Mouse (Mus musculus) myocyte (in vitro differentiated cells): ENCODE measurements at regions not wholly inside any gene's neighbourhood (a gene's known extent, or its start where the extent isn't known, plus 50 kb on each side); places are given as distances from the start of the nearest gene placed in this dataset.

Source experiments
- H3K27me3 ChIP-seq: one replicate; pipeline ENCODE4 v1.6.1; 2011; ENCODE audit not compliant: control insufficient read depth, insufficient read depth, insufficient read length
- H3K36me3 ChIP-seq: one replicate; pipeline ENCODE4 v1.6.1; 2011; ENCODE audit not compliant: control insufficient read depth, insufficient read depth
- H3K4me2 ChIP-seq: one replicate; pipeline ENCODE4 v1.6.1; 2011; ENCODE audit warnings: low read depth, control low read depth
- H3K4me3 ChIP-seq: one replicate; pipeline ENCODE4 v1.5.1; 2011; ENCODE audit warnings: mild to moderate bottlenecking, control low read depth, moderate library complexity
- H3K79me2 ChIP-seq: one replicate; pipeline ENCODE4 v1.6.1; 2011; ENCODE audit not compliant: control insufficient read depth, insufficient read depth
- H3ac ChIP-seq: one replicate; pipeline ENCODE4 v1.6.1; 2011; ENCODE audit not compliant: control insufficient read depth, insufficient read length
- CEBPB ChIP-seq: IDR thresholded peaks from 2 replicates; pipeline ENCODE4 v1.6.1; 2011; ENCODE audit warnings: mild to moderate bottlenecking, moderate library complexity; ENCODE audit not compliant: poor library complexity, insufficient read depth, severe bottlenecking
- E2F4 ChIP-seq: IDR thresholded peaks from one replicate; pipeline ENCODE4 v1.6.1; 2011; ENCODE audit warnings: mild to moderate bottlenecking, control low read depth, moderate library complexity; ENCODE audit not compliant: insufficient read depth
- MAX ChIP-seq: IDR thresholded peaks from one replicate; pipeline ENCODE4 v1.6.1; 2011; ENCODE audit warnings: low read depth, mild to moderate bottlenecking, control low read depth
- MYOD1 ChIP-seq, 3 experiments: IDR thresholded peaks; one replicate each; pipeline ENCODE4 v1.6.1; 2011; ENCODE audit warnings: control low read depth in 2 of 3, low read depth in 2 of 3, mild to moderate bottlenecking in 2 of 3, moderate library complexity in 1 of 3; ENCODE audit not compliant: insufficient read length in 2 of 3, control insufficient read depth in 1 of 3
- MYOG ChIP-seq, 3 experiments: IDR thresholded peaks; one replicate each; pipeline ENCODE4 v1.6.1; 2011; ENCODE audit warnings: control low read depth in 2 of 3, low read depth in 2 of 3, mild to moderate bottlenecking in 2 of 3; ENCODE audit not compliant: insufficient read length in 2 of 3, control insufficient read depth in 1 of 3, insufficient read depth in 1 of 3
- POLR2A ChIP-seq: IDR thresholded peaks from one replicate; pipeline ENCODE4 v1.6.1; 2011; ENCODE audit warnings: low read depth, mild to moderate bottlenecking, control low read depth, moderate library complexity; ENCODE audit not compliant: insufficient read length
- POLR2AphosphoS2 ChIP-seq: IDR thresholded peaks from one replicate; pipeline ENCODE4 v1.6.1; 2011; ENCODE audit warnings: low read depth, control low read depth; ENCODE audit not compliant: insufficient read length
- REST ChIP-seq: IDR thresholded peaks from one replicate; pipeline ENCODE4 v1.6.1; 2011; ENCODE audit warnings: mild to moderate bottlenecking, control low read depth, moderate library complexity; ENCODE audit not compliant: insufficient read depth, insufficient read length
- SRF ChIP-seq: IDR thresholded peaks from one replicate; pipeline ENCODE4 v1.6.1; 2011; ENCODE audit warnings: low read depth; ENCODE audit not compliant: control insufficient read depth, insufficient read length
- TCF12 ChIP-seq: IDR thresholded peaks from one replicate; pipeline ENCODE4 v1.6.1; 2011; ENCODE audit warnings: mild to moderate bottlenecking, control low read depth; ENCODE audit not compliant: poor library complexity, insufficient read depth, severe bottlenecking
- TCF3 ChIP-seq: IDR thresholded peaks from one replicate; pipeline ENCODE4 v1.6.1; 2011; ENCODE audit warnings: low read depth, control low read depth; ENCODE audit not compliant: insufficient read length
- USF1 ChIP-seq: IDR thresholded peaks from one replicate; pipeline ENCODE4 v1.6.1; 2011; ENCODE audit warnings: low read depth, mild to moderate bottlenecking, control low read depth, moderate library complexity

DNA sequence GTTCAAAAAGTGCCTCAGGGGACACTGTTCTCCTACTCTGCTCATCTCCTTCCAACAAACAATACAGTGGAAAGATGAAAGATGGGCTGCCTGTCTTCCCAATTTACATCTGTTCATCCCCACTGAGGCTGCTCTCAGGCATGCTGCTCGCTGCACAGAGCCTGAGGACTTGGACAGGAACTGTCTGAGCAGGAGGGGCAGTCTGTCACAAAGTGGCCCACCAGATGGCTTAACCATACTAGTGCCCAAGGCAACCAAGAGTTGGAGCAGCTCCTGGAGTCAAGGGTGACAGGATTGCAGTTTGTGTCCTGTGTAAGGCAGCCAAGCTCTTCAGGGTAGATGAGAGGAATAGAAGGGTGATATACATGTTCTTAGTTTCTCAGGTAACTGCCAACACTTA lies 388.3 kb upstream of the Zfp703 start:
- Histone ChIP-seq H3K4me2 (no peak overlapping the region), H3K27me3 (no peaks in the 10 kb centered on the region), H3K36me3 (no peaks in the 10 kb centered on the region), H3ac (no peak overlapping the region), H3K79me2 (no peaks in the 10 kb centered on the region), H3K4me3 (no peak overlapping the region)
- TF ChIP-seq TCF3: no peak
- TF ChIP-seq MYOD1 (IDR thresholded peaks at IDR 0.05; ENCODE audit: control insufficient read depth in 1 of 3, insufficient read length in 2 of 3, low read depth in 2 of 3): no peak
- no peak for TF ChIP-seq MYOG (IDR thresholded peaks at IDR 0.05; ENCODE audit: control insufficient read depth in 1 of 3, insufficient read depth in 1 of 3, insufficient read length in 2 of 3, low read depth in 2 of 3)
- no peak for TF ChIP-seq USF1
- TF ChIP-seq SRF: no peak
- no peak for TF ChIP-seq CEBPB
- TF ChIP-seq MAX: no peak
- no peak for TF ChIP-seq REST
- no peak for TF ChIP-seq POLR2A
- TF ChIP-seq POLR2AphosphoS2: no peak
- TF ChIP-seq TCF12: no peak
- no peak for TF ChIP-seq E2F4

DNA sequence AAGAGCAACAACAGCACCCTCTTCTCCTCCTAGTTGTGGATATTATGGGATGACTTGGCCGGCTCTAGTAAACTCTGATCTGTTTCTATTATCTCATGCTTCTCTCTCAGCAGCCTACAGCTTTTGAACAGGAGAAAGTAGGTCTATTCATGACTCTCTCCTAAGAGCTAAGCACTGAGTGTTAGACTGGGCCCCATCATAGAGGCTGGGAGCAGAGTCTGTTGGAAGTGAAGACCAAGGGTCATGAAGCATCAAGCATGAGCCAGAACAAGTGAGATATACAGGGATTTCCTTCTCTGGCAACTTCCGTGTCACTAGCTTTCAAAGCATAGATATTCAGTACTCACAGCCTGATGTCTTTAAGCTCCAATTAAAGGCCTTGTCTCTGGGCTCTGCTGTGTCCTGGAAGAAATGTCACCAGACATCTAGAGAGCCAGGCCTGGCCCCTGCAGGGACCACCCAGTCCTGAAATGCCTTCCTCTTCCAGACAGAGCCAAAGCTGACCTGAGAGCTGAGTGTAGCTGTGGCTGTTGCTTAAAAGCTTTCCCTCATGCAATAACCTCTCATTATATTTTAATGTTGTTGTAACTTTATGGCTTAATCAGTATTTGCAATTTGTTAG lies 386.4 kb upstream of the Zfp703 start:
- no peaks in the 10 kb centered on the region for H3K27me3 ChIP-seq

DNA sequence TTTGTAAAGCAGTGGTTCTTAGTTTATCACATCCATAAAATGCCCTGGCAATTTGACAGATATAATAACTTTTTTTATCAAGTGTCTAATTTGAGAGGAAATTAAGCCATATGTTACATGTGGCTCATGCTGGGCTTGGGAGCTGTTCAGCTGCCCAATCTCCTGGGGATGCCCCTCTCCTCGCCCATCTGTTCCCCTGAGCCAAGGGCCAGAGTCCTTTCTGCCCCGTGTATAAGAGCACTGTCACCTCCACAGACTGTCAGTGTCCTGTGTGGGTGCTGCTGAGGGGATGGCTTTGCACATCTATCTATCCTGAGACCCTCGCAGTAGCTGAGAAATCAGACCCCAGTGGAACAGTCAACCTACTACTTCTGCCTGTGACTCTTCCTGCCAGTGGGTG lies 385.9 kb upstream of the Zfp703 start:
- Histone ChIP-seq H3ac (no peak overlapping the region), H3K36me3 (no peaks in the 10 kb centered on the region), H3K27me3 (no peaks in the 10 kb centered on the region), H3K4me2 (no peak overlapping the region), H3K4me3 (no peak overlapping the region), H3K79me2 (no peaks in the 10 kb centered on the region)
- TF ChIP-seq MYOG (IDR thresholded peaks at IDR 0.05; ENCODE audit: control insufficient read depth in 1 of 3, insufficient read depth in 1 of 3, insufficient read length in 2 of 3, low read depth in 2 of 3) (no peak), MYOD1 (IDR thresholded peaks at IDR 0.05; ENCODE audit: control insufficient read depth in 1 of 3, insufficient read length in 2 of 3, low read depth in 2 of 3) (no peak), REST (no peak), E2F4 (no peak), USF1 (no peak), TCF12 (no peak), SRF (no peak), POLR2AphosphoS2 (no peak), TCF3 (no peak), MAX (no peak), CEBPB (no peak), POLR2A (no peak)

More for the DNA sequence above, 386.4 kb upstream of the Zfp703 start:
- Histone ChIP-seq H3K79me2 (no peaks in the 10 kb centered on the region), H3K4me2 (no peak overlapping the region), H3ac (no peak overlapping the region), H3K36me3 (no peaks in the 10 kb centered on the region), H3K4me3 (no peak overlapping the region)
- TF ChIP-seq SRF: no peak

DNA sequence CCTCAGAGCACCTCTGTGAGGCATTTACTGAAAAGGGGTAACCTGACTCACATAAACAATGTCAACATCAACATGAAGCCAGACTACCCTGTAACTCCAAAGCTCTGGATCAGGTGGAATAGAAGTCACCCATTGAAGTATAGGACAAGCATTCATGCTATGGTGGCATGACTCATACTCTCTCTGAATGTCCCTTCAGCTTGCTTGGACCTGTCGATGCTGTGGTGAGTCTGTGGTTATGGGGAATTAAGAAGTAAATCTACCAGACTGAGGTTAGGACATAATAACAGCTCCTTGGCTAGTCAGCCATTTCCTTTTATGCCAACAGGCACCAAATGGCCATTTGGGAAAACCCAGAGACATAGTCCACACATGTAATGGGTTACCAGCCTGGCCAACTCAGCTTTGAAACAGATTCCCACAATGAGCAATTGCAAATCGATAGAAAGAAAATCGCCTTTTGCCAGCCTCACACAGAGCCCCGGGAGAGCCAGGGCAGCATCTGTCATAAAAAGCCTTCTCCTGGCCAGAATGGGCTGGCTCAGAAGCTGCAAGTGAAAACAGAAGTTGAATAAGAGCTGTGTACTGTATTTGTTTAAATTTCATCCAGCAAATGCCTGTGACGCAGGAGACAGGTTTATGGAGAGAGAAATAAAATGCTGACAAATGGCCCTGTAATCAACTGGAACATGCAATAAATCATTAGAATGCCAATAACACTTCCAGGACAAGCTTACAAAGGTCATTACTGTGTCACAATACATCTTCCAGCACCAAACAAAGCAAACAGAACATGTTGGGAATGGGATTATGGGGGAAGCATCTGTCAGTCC lies 383.4 kb upstream of the Zfp703 start:
- Histone ChIP-seq H3K27me3 (no peaks in the 10 kb centered on the region), H3K79me2 (no peaks in the 10 kb centered on the region), H3K4me2 (no peak overlapping the region), H3K4me3 (no peak overlapping the region), H3ac (no peak overlapping the region), H3K36me3 (no peaks in the 10 kb centered on the region)
- TF ChIP-seq POLR2A (no peak), MYOG (IDR thresholded peaks at IDR 0.05; ENCODE audit: control insufficient read depth in 1 of 3, insufficient read depth in 1 of 3, insufficient read length in 2 of 3, low read depth in 2 of 3) (no peak), E2F4 (no peak), USF1 (no peak), CEBPB (no peak)

DNA sequence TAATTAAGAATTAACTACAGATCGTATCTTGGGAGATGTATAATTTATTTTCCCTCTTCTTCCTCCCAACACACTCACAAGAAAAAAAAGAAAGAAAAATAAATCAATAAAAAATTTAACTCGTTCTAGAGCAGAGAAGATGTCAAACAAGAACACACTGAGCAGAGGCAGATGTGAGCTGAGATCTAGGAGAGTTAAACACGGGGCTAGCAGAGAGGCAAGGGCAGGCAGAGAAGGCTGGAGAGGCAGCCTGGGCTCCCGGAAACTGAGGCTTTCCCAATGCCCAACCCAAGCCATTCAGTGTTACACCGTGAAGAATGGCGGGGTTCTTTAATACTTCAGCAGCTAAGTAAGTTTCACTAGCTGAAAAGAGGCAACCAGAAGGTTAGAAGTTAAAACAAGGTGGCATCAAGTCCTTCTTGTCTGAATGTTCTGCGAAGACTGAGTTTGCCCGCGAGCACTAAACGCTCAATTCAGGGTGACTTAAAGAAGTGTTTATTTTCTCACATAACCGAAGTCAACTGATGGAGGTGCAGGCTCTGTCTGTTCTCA lies 382.7 kb upstream of the Zfp703 start:
- H3K36me3 ChIP-seq: no peaks in the 10 kb centered on the region
- H3K27me3 ChIP-seq: no peaks in the 10 kb centered on the region
- no peaks in the 10 kb centered on the region for H3K79me2 ChIP-seq
- TF ChIP-seq MYOD1 (IDR thresholded peaks at IDR 0.05; ENCODE audit: control insufficient read depth in 1 of 3, insufficient read length in 2 of 3, low read depth in 2 of 3) (no peak), CEBPB (no peak), E2F4 (no peak), USF1 (no peak), MAX (no peak), POLR2AphosphoS2 (no peak), MYOG (IDR thresholded peaks at IDR 0.05; ENCODE audit: control insufficient read depth in 1 of 3, insufficient read depth in 1 of 3, insufficient read length in 2 of 3, low read depth in 2 of 3) (no peak), REST (no peak), TCF3 (no peak), POLR2A (no peak)
- H3ac ChIP-seq: no peak overlapping the region
- H3K4me3 ChIP-seq: no peak overlapping the region
- no peak overlapping the region for H3K4me2 ChIP-seq
